Mouse (Mus musculus): ENCODE data around the gene Sh2d1a.

Gene Sh2d1a

GRCm38 (mm10) chrX:42502291-42503043 lies at the start of gene Sh2d1a:
Sh2d1a (plus strand) TSS chrX:42502453.
- DNase-seq (ENCODE audit: low spot score), result no peak

GRCm38 (mm10) chrX:42453001-42453400 lies 49.3 kb upstream of the Sh2d1a start:
- no peak for DNase-seq (ENCODE audit: low spot score)

- DNase-seq (ENCODE audit: low spot score), result no peak
These were observed 47.7 kb upstream of the Sh2d1a start for GRCm38 (mm10) chrX:42454533-42454932.

GRCm38 (mm10) chrX:42489446-42489845 lies 12.8 kb upstream of the Sh2d1a start, which contains the start of gene Tex13c2:
Tex13c2 (plus strand) TSS chrX:42489691.
- no peak for DNase-seq (ENCODE audit: low spot score)

- DNase-seq (ENCODE audit: low spot score), result no peak
These were observed 11.9 kb upstream of the Sh2d1a start for GRCm38 (mm10) chrX:42490336-42490735.

- DNase-seq (ENCODE audit: low spot score), result no peak
These were observed 1.7 kb upstream of the Sh2d1a start for GRCm38 (mm10) chrX:42500538-42500937.

GRCm38 (mm10) chrX:42511105-42511504 lies 8.9 kb downstream of the Sh2d1a start:
- DNase-seq (ENCODE audit: low spot score), result no peak

- no peak for DNase-seq (ENCODE audit: low spot score)
These were observed 10.3 kb downstream of the Sh2d1a start for GRCm38 (mm10) chrX:42512567-42512966.

GRCm38 (mm10) chrX:42522868-42523267 lies 20.6 kb downstream of the Sh2d1a start:
- no peak for DNase-seq (ENCODE audit: low spot score)

- DNase-seq (ENCODE audit: low spot score), result no peak
These were observed 28.4 kb downstream of the Sh2d1a start for GRCm38 (mm10) chrX:42530703-42531102.

- DNase-seq (ENCODE audit: low spot score), result no peak
These were observed 37.9 kb downstream of the Sh2d1a start for GRCm38 (mm10) chrX:42540030-42540755.

GRCm38 (mm10) chrX:42540756-42541053 lies 38.5 kb downstream of the Sh2d1a start:
- DNase-seq (ENCODE audit: low spot score), result peak; percentile 55

- DNase-seq (ENCODE audit: low spot score), result no peak
These were observed 42.8 kb downstream of the Sh2d1a start for GRCm38 (mm10) chrX:42545076-42545475.

- no peak for DNase-seq (ENCODE audit: low spot score)
These were observed 46.3 kb downstream of the Sh2d1a start for GRCm38 (mm10) chrX:42548513-42548912.

GRCm38 (mm10) chrX:42557284-42557683 lies 55.0 kb downstream of the Sh2d1a start:
- DNase-seq (ENCODE audit: low spot score), result peak; percentile 32

- no peak for DNase-seq (ENCODE audit: low spot score)
These were observed 56.4 kb downstream of the Sh2d1a start for GRCm38 (mm10) chrX:42558683-42559082.
